Mouse (Mus musculus): ENCODE results near the gene Padi1. TPM values are rescaled to one million over a fixed set of nuclear protein-coding genes. Genes with fewer than 3 reads are reported as not detected.

Gene Padi1
- total and polyA plus RNA-seq, 2 experiments from 2014 or later: not detected

GRCm38 (mm10) chr4:140871376-140871775 lies 25.8 kb upstream of the Padi1 start:
- Histone ChIP-seq H3K4me1 (ENCODE audit: control insufficient read depth, insufficient read depth) (no peaks in the 10 kb centered on the region), H3K27ac (ENCODE audit: low read depth) (no peak overlapping the region), H3K27me3 (ENCODE audit: control insufficient read depth, insufficient read depth, low read length) (peaks cover 14% of the 10 kb centered on the region), H3K9me3 (replicated peaks; ENCODE audit: control insufficient read depth, low read length) (peaks cover 14% of the 10 kb centered on the region), H3K36me3 (replicated peaks; ENCODE audit: control insufficient read depth, insufficient read depth, low read length) (no peaks in the 10 kb centered on the region), H3K9ac (replicated peaks; ENCODE audit: low read depth, low read length) (no peak overlapping the region), H3K4me2 (ENCODE audit: low read depth, low read length) (no peak overlapping the region), H3K4me3 (ENCODE audit: low read depth, low read length) (no peak overlapping the region)
- ATAC-seq (ENCODE audit: insufficient read depth, low read depth) (no peak), DNase-seq (ENCODE audit: low spot score) (no peak)
- TF ChIP-seq EP300 (IDR thresholded peaks at IDR 0.05; ENCODE audit: low read depth) (no peak), CTCF (IDR thresholded peaks at IDR 0.05; ENCODE audit: low read depth) (no peak)
- 81% methylated on average over 3 of the region's 3 CpGs for WGBS

- ATAC-seq (ENCODE audit: insufficient read depth, low read depth): no peak
- Histone ChIP-seq H3K9me3 (replicated peaks; ENCODE audit: control insufficient read depth, low read length) (peaks cover 14% of the 10 kb centered on the region), H3K9ac (replicated peaks; ENCODE audit: low read depth, low read length) (no peak overlapping the region), H3K36me3 (replicated peaks; ENCODE audit: control insufficient read depth, insufficient read depth, low read length) (no peaks in the 10 kb centered on the region), H3K4me1 (ENCODE audit: control insufficient read depth, insufficient read depth) (no peaks in the 10 kb centered on the region), H3K27ac (ENCODE audit: low read depth) (no peak overlapping the region), H3K4me2 (ENCODE audit: low read depth, low read length) (no peak overlapping the region), H3K4me3 (ENCODE audit: low read depth, low read length) (no peak overlapping the region), H3K27me3 (ENCODE audit: control insufficient read depth, insufficient read depth, low read length) (peaks cover 14% of the 10 kb centered on the region)
- DNase-seq (ENCODE audit: low spot score): no peak
- 79% methylated on average over 7 of the region's 7 CpGs for WGBS
- TF ChIP-seq CTCF (IDR thresholded peaks at IDR 0.05; ENCODE audit: low read depth) (no peak), EP300 (IDR thresholded peaks at IDR 0.05; ENCODE audit: low read depth) (no peak)
These were observed 25.3 kb upstream of the Padi1 start for GRCm38 (mm10) chr4:140870876-140871275.

- Histone ChIP-seq H3K27me3 (ENCODE audit: control insufficient read depth, insufficient read depth, low read length) (peaks cover 14% of the 10 kb centered on the region), H3K4me3 (ENCODE audit: low read depth, low read length) (no peak overlapping the region), H3K9ac (replicated peaks; ENCODE audit: low read depth, low read length) (no peak overlapping the region), H3K4me2 (ENCODE audit: low read depth, low read length) (no peak overlapping the region), H3K4me1 (ENCODE audit: control insufficient read depth, insufficient read depth) (no peaks in the 10 kb centered on the region), H3K36me3 (replicated peaks; ENCODE audit: control insufficient read depth, insufficient read depth, low read length) (no peaks in the 10 kb centered on the region), H3K9me3 (replicated peaks; ENCODE audit: control insufficient read depth, low read length) (peaks cover 14% of the 10 kb centered on the region), H3K27ac (ENCODE audit: low read depth) (no peak overlapping the region)
- DNase-seq (ENCODE audit: low spot score) (no peak), ATAC-seq (ENCODE audit: insufficient read depth, low read depth) (no peak)
- 59% methylated on average over 8 of the region's 8 CpGs for WGBS
- TF ChIP-seq CTCF (IDR thresholded peaks at IDR 0.05; ENCODE audit: low read depth) (no peak), EP300 (IDR thresholded peaks at IDR 0.05; ENCODE audit: low read depth) (no peak)
These were observed 24.4 kb upstream of the Padi1 start for GRCm38 (mm10) chr4:140869945-140870344.

- ATAC-seq (ENCODE audit: insufficient read depth, low read depth): no peak
- no peaks in the 10 kb centered on the region for H3K36me3 ChIP-seq (replicated peaks; ENCODE audit: control insufficient read depth, insufficient read depth, low read length)
- H3K4me3 ChIP-seq (ENCODE audit: low read depth, low read length): no peak overlapping the region
- TF ChIP-seq EP300 (IDR thresholded peaks at IDR 0.05; ENCODE audit: low read depth): no peak
- TF ChIP-seq CTCF (IDR thresholded peaks at IDR 0.05; ENCODE audit: low read depth): no peak
- H3K9ac ChIP-seq (replicated peaks; ENCODE audit: low read depth, low read length): no peak overlapping the region
- peaks cover 7% of the 10 kb centered on the region for H3K9me3 ChIP-seq (replicated peaks; ENCODE audit: control insufficient read depth, low read length)
- peaks cover 14% of the 10 kb centered on the region for H3K27me3 ChIP-seq (ENCODE audit: control insufficient read depth, insufficient read depth, low read length)
- no peak overlapping the region for H3K4me2 ChIP-seq (ENCODE audit: low read depth, low read length)
- no peak for DNase-seq (ENCODE audit: low spot score)
- no peaks in the 10 kb centered on the region for H3K4me1 ChIP-seq (ENCODE audit: control insufficient read depth, insufficient read depth)
- WGBS: 4% methylated on average over 14 of the region's 14 CpGs
- no peak overlapping the region for H3K27ac ChIP-seq (ENCODE audit: low read depth)
These were observed 23.1 kb upstream of the Padi1 start for GRCm38 (mm10) chr4:140868484-140869190.

GRCm38 (mm10) chr4:140862036-140862650 lies 16.6 kb upstream of the Padi1 start:
- DNase-seq (ENCODE audit: low spot score) (no peak), ATAC-seq (ENCODE audit: insufficient read depth, low read depth) (no peak)
- Histone ChIP-seq H3K9me3 (replicated peaks; ENCODE audit: control insufficient read depth, low read length) (no peaks in the 10 kb centered on the region), H3K27ac (ENCODE audit: low read depth) (no peak overlapping the region), H3K4me1 (ENCODE audit: control insufficient read depth, insufficient read depth) (peaks cover 17% of the 10 kb centered on the region; the same call in 1 of the 2 replicates), H3K36me3 (replicated peaks; ENCODE audit: control insufficient read depth, insufficient read depth, low read length) (no peaks in the 10 kb centered on the region), H3K27me3 (ENCODE audit: control insufficient read depth, insufficient read depth, low read length) (0 out of 2 replicates have a peak, but pooled peaks cover 4% of the 10 kb centered on the region), H3K4me3 (ENCODE audit: low read depth, low read length) (no peak overlapping the region), H3K9ac (replicated peaks; ENCODE audit: low read depth, low read length) (no peak overlapping the region), H3K4me2 (ENCODE audit: low read depth, low read length) (no peak overlapping the region)
- TF ChIP-seq EP300 (IDR thresholded peaks at IDR 0.05; ENCODE audit: low read depth): no peak
- TF ChIP-seq CTCF (IDR thresholded peaks at IDR 0.05; ENCODE audit: low read depth): no peak
- 76% methylated on average over 11 of the region's 11 CpGs for WGBS
